Mouse (Mus musculus): Measurements from ENCODE around the gene Hspa1l. TPM values are rescaled to one million over a fixed set of nuclear protein-coding genes. Genes with fewer than 3 reads are reported as not detected.
"Not testable (repeated sequence)": the region's sequence is repeated elsewhere in the genome, so short reads cannot be mapped to it uniquely, and the experiment has no call there.

The Hspa1l gene
- polyA plus RNA-seq, 1 experiment = 0.50 TPM

DNA sequence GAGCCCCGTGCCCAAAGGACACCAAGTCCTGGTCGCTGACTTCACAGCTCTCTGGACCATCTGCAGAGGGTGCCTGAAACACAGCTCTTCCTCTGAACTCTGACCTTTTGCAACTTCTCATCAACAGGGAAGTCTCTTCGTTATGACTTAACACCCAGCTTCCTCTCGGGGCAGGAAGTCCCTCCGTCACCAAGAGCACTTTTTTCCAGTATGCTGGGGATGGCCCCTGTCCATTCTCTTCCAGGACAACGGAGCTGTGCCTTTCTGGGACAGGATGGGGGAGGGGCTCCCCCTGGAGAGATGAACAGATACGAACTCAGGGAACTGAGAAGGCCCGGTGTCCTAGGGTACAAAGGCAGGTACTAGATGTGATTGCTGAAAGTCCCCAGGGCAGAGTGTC, 37.7 kb upstream of the Hspa1l start:
- H3K4me3 ChIP-seq (ENCODE audit: insufficient read depth, low read length) = no peak overlapping the region
- H3K4me1 ChIP-seq (ENCODE audit: control insufficient read depth, insufficient read depth, low read length) = no peaks in the 10 kb centered on the region
- no peak overlapping the region for H3K27ac ChIP-seq (ENCODE audit: insufficient read depth, low read length)
- no peak for TF ChIP-seq CTCF (IDR thresholded peaks at IDR 0.05; ENCODE audit: extremely low read depth, insufficient read depth, low read length)
- TF ChIP-seq POLR2A (IDR thresholded peaks at IDR 0.05; ENCODE audit: extremely low read depth, insufficient read depth, low read length) = no peak

- H3K4me1 ChIP-seq (ENCODE audit: control insufficient read depth, insufficient read depth, low read length) = no peaks in the 10 kb centered on the region
These were observed 34.5 kb upstream of the Hspa1l start for GRCm38 (mm10) chr17:34937960-34938505.

DNA sequence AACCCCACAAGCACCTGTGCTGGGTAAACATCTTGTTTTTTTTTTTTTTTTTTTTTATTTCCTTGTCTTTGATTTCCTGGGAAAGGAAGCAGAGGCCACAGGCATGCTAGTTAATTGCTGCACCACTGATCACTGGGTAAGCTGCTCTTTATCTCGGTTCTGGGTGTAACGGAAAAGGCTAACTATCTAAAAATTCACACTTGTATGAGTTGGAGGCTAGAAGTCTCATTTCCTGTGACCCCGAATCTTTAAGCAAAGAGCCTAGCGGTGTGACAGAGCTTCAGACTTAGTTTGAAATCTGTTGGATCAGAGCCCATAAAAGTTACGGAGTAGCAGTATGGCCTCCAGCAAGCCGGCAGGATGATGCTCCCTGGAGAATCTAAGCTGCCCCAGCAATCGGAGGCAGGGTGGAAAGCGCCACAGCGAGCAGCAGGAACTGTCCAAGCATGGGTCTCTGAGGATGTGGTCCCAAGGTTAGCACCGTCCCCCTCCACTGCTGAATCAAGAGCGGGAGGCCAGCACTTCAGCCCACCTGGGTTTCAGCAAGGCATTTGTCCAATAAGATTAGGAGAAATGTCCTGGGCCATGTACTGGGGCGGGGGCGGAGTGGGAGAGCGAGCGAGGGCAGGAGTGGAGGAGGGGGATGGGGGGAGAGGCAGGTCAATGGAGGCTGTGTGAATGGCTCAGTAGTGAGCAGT, 31.0 kb upstream of the Hspa1l start:
- Histone ChIP-seq H3K27ac (ENCODE audit: insufficient read depth, low read length) (no peak overlapping the region), H3K4me1 (ENCODE audit: control insufficient read depth, insufficient read depth, low read length) (no peaks in the 10 kb centered on the region), H3K4me3 (ENCODE audit: insufficient read depth, low read length) (peak overlapping the region; percentile 31)
- TF ChIP-seq CTCF (IDR thresholded peaks at IDR 0.05; ENCODE audit: extremely low read depth, insufficient read depth, low read length) (no peak), POLR2A (IDR thresholded peaks at IDR 0.05; ENCODE audit: extremely low read depth, insufficient read depth, low read length) (no peak)

More at GRCm38 (mm10) chr17:34937960-34938505, 34.5 kb upstream of the Hspa1l start:
- TF ChIP-seq POLR2A (IDR thresholded peaks at IDR 0.05; ENCODE audit: extremely low read depth, insufficient read depth, low read length) = no peak
- TF ChIP-seq CTCF (IDR thresholded peaks at IDR 0.05; ENCODE audit: extremely low read depth, insufficient read depth, low read length) = no peak
- H3K4me3 ChIP-seq (ENCODE audit: insufficient read depth, low read length) = no peak overlapping the region
- no peak overlapping the region for H3K27ac ChIP-seq (ENCODE audit: insufficient read depth, low read length)

DNA sequence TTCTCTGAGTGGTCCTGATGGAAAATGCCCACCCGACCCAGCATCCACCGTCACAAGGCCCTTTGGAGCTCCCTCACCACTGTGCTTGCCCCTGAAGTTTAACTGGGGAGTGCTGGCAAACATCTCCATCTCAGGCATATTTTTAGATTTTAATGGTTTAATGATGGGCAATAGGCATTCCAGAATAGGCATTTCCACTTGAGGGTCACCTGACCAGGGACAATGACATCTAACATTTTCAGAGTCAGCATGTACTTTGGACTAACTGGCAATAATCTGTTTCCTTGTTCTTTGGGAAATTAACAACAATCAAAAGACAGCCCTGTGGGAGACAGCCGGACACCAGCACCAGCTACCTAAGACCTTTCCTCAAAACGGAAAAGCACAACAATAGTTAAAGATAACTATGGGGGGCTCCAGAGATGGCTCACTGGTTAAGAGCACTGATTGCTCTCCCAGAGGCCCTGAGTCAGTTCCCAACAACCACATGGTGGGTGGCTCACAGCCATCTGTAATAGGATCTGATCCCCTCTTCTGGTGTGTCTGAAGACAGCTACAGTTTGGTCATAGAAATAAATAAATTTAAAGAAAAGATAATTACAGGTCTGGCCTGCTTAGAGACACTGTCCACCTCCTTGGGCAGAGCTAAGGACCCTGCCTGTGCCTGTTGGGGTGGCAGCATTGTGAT, 29.2 kb upstream of the Hspa1l start:
- H3K4me1 ChIP-seq (ENCODE audit: control insufficient read depth, insufficient read depth, low read length) = no peaks in the 10 kb centered on the region
- H3K4me3 ChIP-seq (ENCODE audit: insufficient read depth, low read length) = no peak overlapping the region
- H3K27ac ChIP-seq (ENCODE audit: insufficient read depth, low read length) = no peak overlapping the region
- TF ChIP-seq CTCF (IDR thresholded peaks at IDR 0.05; ENCODE audit: extremely low read depth, insufficient read depth, low read length) (no peak), POLR2A (IDR thresholded peaks at IDR 0.05; ENCODE audit: extremely low read depth, insufficient read depth, low read length) (no peak)

DNA sequence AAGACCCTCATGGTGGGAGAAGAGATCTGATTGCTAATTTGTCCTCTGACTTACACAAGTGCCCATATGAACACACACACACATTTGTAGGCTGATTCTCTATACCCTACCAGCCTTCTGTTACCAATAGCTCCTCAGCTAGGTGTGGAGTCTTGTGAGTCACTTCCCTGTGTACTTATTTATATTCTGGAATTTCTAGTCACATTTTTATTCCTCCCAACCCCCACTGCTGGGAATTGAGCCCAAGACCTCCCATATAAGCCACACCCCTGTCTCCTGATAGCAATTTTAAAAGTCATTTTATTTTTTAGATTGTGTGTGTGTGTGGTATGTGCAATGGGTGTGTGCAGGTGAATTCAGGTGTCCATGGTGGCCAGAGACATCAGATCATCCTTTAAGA, 28.1 kb upstream of the Hspa1l start:
- no peak for TF ChIP-seq CTCF (IDR thresholded peaks at IDR 0.05; ENCODE audit: extremely low read depth, insufficient read depth, low read length)
- TF ChIP-seq POLR2A (IDR thresholded peaks at IDR 0.05; ENCODE audit: extremely low read depth, insufficient read depth, low read length) = no peak
- Histone ChIP-seq H3K27ac (ENCODE audit: insufficient read depth, low read length) (no peak overlapping the region), H3K4me3 (ENCODE audit: insufficient read depth, low read length) (no peak overlapping the region), H3K4me1 (ENCODE audit: control insufficient read depth, insufficient read depth, low read length) (no peaks in the 10 kb centered on the region)

GRCm38 (mm10) chr17:34946486-34947140, 25.9 kb upstream of the Hspa1l start:
- TF ChIP-seq CTCF (IDR thresholded peaks at IDR 0.05; ENCODE audit: extremely low read depth, insufficient read depth, low read length) (no peak), POLR2A (IDR thresholded peaks at IDR 0.05; ENCODE audit: extremely low read depth, insufficient read depth, low read length) (no peak)
- H3K4me1 ChIP-seq (ENCODE audit: control insufficient read depth, insufficient read depth, low read length) = peaks cover 3% of the 10 kb centered on the region
- no peak overlapping the region for H3K4me3 ChIP-seq (ENCODE audit: insufficient read depth, low read length)
- no peak overlapping the region for H3K27ac ChIP-seq (ENCODE audit: insufficient read depth, low read length)

GRCm38 (mm10) chr17:34947606-34948005, 24.9 kb upstream of the Hspa1l start:
- Histone ChIP-seq H3K4me3 (ENCODE audit: insufficient read depth, low read length) (no peak overlapping the region), H3K27ac (ENCODE audit: insufficient read depth, low read length) (no peak overlapping the region), H3K4me1 (ENCODE audit: control insufficient read depth, insufficient read depth, low read length) (peaks cover 3% of the 10 kb centered on the region)
- TF ChIP-seq POLR2A (IDR thresholded peaks at IDR 0.05; ENCODE audit: extremely low read depth, insufficient read depth, low read length) (no peak), CTCF (IDR thresholded peaks at IDR 0.05; ENCODE audit: extremely low read depth, insufficient read depth, low read length) (peak; percentile 30; the same call in 1 of the 2 replicates)

DNA sequence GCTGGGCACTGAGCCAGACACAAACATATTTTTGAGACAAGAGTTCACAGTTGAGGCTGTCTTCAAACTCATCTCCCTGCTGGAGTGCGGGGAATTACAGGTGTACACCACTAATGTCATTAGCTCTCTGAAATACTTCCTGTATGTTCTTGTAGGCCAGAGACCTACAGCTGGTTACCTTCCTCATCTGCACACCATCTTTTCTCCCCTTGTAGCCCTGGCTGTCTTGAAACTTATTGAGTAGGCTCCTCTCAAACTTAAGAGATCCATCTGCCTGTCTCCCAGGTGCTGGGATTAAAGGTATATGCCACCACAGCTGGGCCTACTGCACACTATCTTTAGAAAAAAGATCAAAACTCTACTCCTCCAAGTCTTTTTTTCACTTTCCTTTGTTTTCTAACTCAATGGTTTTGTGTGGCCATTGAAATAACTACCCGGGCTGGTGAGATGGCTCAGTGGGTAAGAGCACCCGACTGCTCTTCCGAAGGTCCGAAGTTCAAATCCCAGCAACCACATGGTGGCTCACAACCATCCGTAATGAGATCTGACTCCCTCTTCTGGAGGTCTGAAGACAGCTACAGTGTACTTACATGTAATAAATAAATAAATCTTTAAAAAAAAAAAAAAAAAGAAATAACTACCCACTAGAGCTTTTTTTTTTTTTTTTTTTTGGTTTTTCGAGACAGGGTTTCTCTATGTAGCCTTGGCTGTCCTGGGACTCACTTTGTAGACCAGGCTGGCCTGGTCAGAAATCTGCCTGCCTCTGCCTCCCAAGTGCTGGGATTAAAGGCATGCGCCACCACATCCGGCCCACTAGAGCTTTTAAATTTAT, 23.6 kb upstream of the Hspa1l start:
- H3K27ac ChIP-seq (ENCODE audit: insufficient read depth, low read length); H3K4me1 ChIP-seq (ENCODE audit: control insufficient read depth, insufficient read depth, low read length): not testable (repeated sequence)

GRCm38 (mm10) chr17:34949553-34949969, 22.9 kb upstream of the Hspa1l start:
- no peak overlapping the region for H3K27ac ChIP-seq (ENCODE audit: insufficient read depth, low read length)
- no peak for TF ChIP-seq CTCF (IDR thresholded peaks at IDR 0.05; ENCODE audit: extremely low read depth, insufficient read depth, low read length)
- TF ChIP-seq POLR2A (IDR thresholded peaks at IDR 0.05; ENCODE audit: extremely low read depth, insufficient read depth, low read length) = no peak
- peaks cover 3% of the 10 kb centered on the region for H3K4me1 ChIP-seq (ENCODE audit: control insufficient read depth, insufficient read depth, low read length)
- H3K4me3 ChIP-seq (ENCODE audit: insufficient read depth, low read length) = no peak overlapping the region

More for the DNA sequence above, 23.6 kb upstream of the Hspa1l start:
- H3K4me3 ChIP-seq (ENCODE audit: insufficient read depth, low read length) = not testable (repeated sequence)
